Mouse (Mus musculus): ENCODE results near the gene Nat8.
"Not testable (repeated sequence)": the region's sequence is repeated elsewhere in the genome, so short reads cannot be mapped to it uniquely, and the experiment has no call there.

The Nat8 gene

GRCm38 (mm10) chr6:85831796-85832321 is at the start of gene Nat8:
Gene Nat8 (minus strand): TSS chr6:85832082.
- no peak for DNase-seq

DNA sequence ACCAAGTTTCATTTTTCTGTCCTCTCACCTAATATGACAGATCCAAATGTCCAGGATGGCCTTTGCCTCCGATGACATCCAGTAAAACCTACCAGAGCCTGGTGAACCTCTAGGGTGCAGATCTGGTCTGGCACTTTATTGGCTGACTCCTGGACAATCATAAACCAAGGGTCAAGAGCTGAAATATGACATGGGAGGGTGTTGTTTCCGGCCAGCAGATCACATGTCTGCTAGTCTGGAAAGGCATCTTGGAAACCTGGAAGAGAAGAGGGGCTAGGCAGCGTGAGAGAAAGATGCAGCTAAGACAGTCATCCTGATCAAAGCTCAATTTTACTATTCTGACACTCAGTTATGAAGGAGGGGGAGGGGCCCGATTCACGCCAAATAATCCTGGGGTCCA is 37.1 kb upstream of the Nat8 start, which contains the start of gene Nat8f2:
Gene Nat8f2 (minus strand): TSS at position 153 of the 400 bp plus-strand sequence.
- DNase-seq: not testable (repeated sequence)

- no peak for DNase-seq
These were observed 36.1 kb upstream of the Nat8 start for GRCm38 (mm10) chr6:85867726-85868690.

DNA sequence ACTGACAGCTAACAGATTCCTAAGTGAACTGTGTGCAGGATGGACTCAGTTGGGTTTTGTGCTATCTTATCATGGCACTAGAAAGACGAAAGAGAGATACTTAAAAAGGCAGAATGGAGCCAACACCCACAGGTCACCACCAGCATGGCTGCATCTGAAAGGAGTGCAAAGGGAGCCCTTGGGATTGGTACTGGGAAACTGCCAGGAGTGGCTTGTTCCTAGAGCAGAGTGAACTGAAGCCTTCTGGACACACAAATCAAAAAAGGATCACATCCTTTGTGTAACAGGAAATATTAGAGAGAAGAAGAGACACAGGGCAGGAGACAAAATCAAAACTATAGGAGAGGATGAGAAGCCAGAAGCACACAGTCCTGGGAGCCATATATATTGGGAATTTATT is 35.1 kb upstream of the Nat8 start:
- not testable (repeated sequence) for DNase-seq

DNA sequence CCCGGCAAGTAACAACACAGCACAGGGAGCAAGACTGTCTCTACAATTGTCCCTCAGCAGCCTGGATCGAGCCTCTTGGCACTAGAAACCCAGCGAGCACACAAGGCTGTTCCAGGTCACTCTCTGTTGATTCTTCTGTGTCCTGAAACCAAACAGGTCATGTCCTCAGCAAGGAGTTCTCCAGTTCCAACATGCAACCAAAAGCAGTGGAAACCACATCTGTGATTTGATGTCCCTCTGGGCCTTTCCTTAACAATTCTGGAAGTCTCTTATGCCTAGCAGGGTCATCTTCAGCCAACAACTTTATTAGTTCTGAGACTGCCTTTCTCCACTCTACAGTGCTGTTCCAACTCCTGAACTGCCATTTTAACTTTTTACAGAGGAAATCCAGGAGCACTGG is 34.3 kb upstream of the Nat8 start:
- DNase-seq: not testable (repeated sequence)

GRCm38 (mm10) chr6:85864900-85865639 is 33.2 kb upstream of the Nat8 start:
- DNase-seq: peak; percentile 27

- DNase-seq: no peak
These were observed 32.0 kb upstream of the Nat8 start for GRCm38 (mm10) chr6:85863840-85864239.

GRCm38 (mm10) chr6:85863136-85863535 is 31.3 kb upstream of the Nat8 start:
- DNase-seq: no peak

- DNase-seq: no peak
These were observed 30.7 kb upstream of the Nat8 start for GRCm38 (mm10) chr6:85862565-85862964.

DNA sequence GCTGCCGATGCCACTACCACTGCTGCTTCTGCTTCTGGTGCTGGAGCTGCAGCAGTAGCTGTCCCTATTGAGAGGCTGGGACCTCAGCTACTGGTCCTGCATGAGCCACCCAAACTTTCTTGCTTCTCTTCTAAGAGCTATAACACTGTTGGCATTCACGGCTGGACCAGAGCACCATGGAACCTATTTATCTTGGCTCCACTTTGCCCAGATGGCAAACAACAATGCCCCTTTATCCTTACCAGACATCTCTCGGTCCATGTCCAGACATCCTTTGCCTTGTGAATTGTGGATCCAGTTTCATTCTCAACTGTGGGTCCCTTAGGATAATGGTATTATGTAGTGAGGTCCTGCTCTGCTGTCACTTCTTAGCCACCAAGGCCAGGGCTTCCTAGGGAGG is 29.4 kb upstream of the Nat8 start:
- no peak for DNase-seq

DNA sequence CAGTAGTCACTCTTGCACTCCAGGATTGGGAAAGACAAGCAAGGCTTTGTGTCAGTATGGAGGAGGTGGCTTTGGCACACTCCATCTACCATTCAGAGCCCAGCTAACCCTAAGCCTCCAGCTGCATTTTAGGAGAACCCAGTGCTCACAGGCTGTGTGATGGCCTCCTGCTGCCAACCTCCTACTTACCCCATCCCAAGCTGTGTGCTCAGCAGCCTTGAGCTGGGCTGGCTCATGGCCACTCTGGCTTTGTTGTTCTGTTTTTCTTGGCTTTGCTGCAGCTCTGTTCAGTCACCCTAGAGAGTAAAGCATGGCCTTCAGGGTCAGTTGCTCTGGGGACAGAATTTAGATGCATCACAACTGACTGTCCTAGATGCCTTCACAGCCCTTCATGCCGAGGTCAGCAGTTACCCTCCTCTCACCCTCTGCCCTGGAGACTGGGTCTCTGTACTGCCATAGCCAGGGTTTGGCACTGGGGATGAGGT is 24.4 kb upstream of the Nat8 start:
- DNase-seq: peak; percentile 70

- no peak for DNase-seq
These were observed 21.6 kb upstream of the Nat8 start for GRCm38 (mm10) chr6:85853481-85853880.

- no peak for DNase-seq
These were observed 19.3 kb upstream of the Nat8 start for GRCm38 (mm10) chr6:85851062-85851773.

GRCm38 (mm10) chr6:85849240-85849639 is 17.4 kb upstream of the Nat8 start:
- no peak for DNase-seq

DNA sequence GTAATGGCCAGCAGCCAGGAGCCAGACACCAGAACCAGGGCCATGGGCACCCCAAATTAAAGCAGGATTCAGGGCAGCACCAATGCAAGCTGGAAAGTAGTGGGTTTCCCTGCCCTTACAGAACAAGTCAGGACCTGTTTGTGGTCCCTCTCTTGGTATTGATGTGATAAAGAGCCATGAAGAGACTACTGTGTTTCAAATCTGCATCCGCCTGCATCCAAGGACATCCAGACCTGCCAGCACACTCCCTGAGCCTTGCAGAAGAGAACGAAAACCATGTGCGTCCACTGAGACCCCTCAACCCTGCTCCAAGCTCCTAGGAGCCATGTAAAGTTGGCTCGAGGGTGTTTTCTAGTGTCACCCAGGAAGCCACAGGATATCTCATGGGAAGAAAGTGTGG is 16.3 kb upstream of the Nat8 start:
- no peak for DNase-seq

DNA sequence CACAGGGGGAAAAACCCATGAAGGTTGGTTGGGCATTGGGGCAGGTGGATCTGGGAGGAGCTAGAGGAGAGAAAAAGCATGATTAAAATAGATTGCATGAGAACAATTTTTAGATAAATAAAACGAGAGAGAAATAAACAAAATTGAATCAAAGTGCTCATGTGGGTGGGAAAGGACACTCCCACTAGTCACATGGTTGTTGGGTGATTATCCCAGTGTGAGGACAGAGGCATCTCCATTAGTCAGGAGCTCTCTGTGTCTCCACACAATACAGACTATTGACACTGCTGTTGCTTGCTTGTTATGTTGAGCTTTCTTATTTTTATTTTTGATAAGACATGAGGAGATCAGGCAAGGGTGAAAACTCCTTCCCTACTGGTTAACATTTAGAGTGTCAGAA is 15.0 kb upstream of the Nat8 start:
- no peak for DNase-seq

DNA sequence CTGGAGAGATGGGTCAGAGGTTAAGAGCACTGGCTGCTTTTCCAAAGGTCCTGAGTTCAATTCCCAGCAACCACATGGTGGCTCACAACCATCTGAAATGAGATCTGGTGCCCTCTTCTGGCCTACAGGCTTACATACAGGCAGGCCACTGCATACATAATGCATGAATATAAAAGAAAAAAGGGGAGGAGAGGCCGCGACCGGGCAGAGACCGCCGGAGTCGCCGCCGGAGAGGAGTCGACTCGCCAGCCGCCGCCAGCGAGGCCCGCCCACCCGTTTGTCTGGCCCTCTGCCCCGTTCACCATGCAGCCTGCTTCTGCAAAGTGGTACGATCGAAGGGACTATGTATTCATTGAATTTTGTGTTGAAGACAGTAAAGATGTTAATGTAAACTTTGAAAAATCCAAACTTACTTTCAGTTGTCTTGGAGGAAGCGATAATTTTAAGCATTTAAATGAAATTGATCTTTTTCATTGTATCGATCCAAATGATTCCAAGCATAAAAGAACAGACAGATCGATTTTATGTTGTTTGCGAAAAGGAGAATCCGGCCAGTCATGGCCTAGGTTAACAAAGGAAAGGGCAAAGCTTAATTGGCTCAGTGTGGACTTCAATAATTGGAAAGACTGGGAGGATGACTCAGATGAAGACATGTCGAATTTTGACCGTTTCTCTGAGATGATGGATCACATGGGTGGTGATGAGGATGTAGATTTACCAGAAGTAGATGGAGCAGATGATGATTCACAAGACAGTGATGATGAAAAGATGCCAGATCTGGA is 12.0 kb upstream of the Nat8 start:
- DNase-seq: not testable (repeated sequence)

DNA sequence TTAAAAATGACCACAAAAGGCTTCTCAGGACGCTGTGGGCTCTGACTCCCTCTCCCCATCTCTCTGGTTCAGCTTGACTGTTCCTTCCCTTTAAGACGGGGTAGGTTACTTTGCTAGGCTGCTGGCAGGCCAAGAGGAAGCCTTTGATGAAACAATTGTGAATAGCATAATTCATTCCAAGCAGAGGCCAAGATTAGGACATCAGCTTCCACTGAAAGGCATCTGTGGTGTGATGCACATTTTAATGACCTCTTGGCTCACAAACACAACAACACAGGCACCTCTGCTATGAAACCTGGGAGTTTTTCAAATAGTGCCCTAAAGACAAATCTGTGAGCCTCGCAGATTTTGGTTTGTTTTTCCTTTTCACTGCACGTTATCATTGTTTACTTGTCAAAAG is 8.1 kb upstream of the Nat8 start:
- peak; percentile 27 for DNase-seq

- no peak for DNase-seq
These were observed 6.8 kb upstream of the Nat8 start for GRCm38 (mm10) chr6:85838674-85839073.

DNA sequence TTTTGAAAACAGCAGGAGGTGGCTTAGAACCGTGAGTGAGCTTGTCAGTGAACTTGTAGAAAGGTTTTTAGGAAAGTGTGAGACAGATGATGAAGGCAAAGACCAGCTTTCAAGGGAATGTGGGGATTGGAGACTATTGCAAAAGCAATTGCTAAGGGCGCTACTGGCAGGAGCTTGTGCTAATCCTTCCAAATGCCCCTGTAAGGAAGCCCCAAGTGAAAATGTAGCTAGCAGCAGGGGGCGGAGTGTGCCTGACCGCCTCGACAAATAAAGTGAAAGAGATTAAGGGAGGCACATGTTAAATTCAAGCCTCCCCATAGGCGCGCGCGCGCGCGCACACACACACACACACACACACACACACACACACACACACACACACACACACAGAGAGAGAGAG is 5.4 kb upstream of the Nat8 start:
- peak; percentile 23 for DNase-seq

- DNase-seq: peak; percentile 45
These were observed 4.9 kb upstream of the Nat8 start for GRCm38 (mm10) chr6:85836827-85837226.

DNA sequence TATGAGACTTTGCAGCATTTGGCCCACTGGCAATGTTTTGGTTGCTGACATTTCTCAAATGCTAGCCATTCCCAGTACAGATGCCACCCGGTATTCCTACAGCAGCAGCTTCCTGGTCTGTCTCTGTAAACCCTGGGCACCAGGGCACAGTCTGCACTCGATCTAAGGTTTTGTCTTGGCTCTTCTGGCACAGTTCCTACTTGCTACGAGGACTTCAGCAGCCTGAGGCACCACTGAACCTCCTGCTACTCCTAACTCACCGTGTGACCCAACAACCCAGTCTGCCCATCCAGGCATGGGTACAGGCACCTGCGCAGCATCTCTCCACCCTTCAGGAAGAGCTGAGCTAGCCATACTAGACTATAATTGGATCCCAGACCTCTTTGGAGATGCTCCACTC is 4.2 kb upstream of the Nat8 start:
- not testable (repeated sequence) for DNase-seq

All from cerebellum, adult 9-11 months (tissue).